Mouse (Mus musculus): ENCODE measurements around the gene Taar2. TPM values are rescaled to one million over a fixed set of nuclear protein-coding genes. Genes with fewer than 3 reads are reported as not detected.

Taar2 gene
- polyA plus RNA-seq, 1 experiment from 2014 or later, result not detected

- 28% methylated on average over 4 of the region's 4 CpGs for WGBS
- no peaks in the 10 kb centered on the region for H3K36me3 ChIP-seq (ENCODE audit: control insufficient read depth, insufficient read depth, low read length)
- no peak overlapping the region for H3K27ac ChIP-seq (ENCODE audit: low read length)
- H3K4me1 ChIP-seq (ENCODE audit: control insufficient read depth, insufficient read depth, low read length), result no peaks in the 10 kb centered on the region
- no peaks in the 10 kb centered on the region for H3K9me3 ChIP-seq (ENCODE audit: control insufficient read depth, low read length)
- H3K27me3 ChIP-seq (replicated peaks; ENCODE audit: control insufficient read depth, insufficient read depth, low read length), result no peaks in the 10 kb centered on the region
- H3K4me3 ChIP-seq (ENCODE audit: low read length), result no peak overlapping the region
- H3K4me2 ChIP-seq (ENCODE audit: low read depth, low read length), result no peak overlapping the region
- H3K9ac ChIP-seq (ENCODE audit: low read depth, low read length), result no peak overlapping the region
- ATAC-seq, result no peak
Measured at GRCm38 (mm10) chr10:23937613-23938012, 759 bp upstream of the Taar2 start.

- H3K4me3 ChIP-seq (ENCODE audit: low read length), result no peak overlapping the region
- WGBS, result 79% methylated on average over 5 of the region's 5 CpGs
- no peak overlapping the region for H3K9ac ChIP-seq (ENCODE audit: low read depth, low read length)
- H3K27ac ChIP-seq (ENCODE audit: low read length), result no peak overlapping the region
- H3K4me2 ChIP-seq (ENCODE audit: low read depth, low read length), result no peak overlapping the region
- H3K36me3 ChIP-seq (ENCODE audit: control insufficient read depth, insufficient read depth, low read length), result no peaks in the 10 kb centered on the region
- H3K9me3 ChIP-seq (ENCODE audit: control insufficient read depth, low read length), result no peaks in the 10 kb centered on the region
- H3K27me3 ChIP-seq (replicated peaks; ENCODE audit: control insufficient read depth, insufficient read depth, low read length), result no peaks in the 10 kb centered on the region
- ATAC-seq, result no peak
- no peaks in the 10 kb centered on the region for H3K4me1 ChIP-seq (ENCODE audit: control insufficient read depth, insufficient read depth, low read length)
Measured at GRCm38 (mm10) chr10:23942465-23942864, 4.1 kb downstream of the Taar2 start.

- 56% methylated on average over 7 of the region's 7 CpGs for WGBS
- Histone ChIP-seq H3K4me3 (ENCODE audit: low read length) (no peak overlapping the region), H3K9ac (ENCODE audit: low read depth, low read length) (no peak overlapping the region), H3K27me3 (replicated peaks; ENCODE audit: control insufficient read depth, insufficient read depth, low read length) (no peaks in the 10 kb centered on the region), H3K4me1 (ENCODE audit: control insufficient read depth, insufficient read depth, low read length) (0 out of 2 replicates have a peak, but pooled peaks cover 2% of the 10 kb centered on the region), H3K27ac (ENCODE audit: low read length) (no peak overlapping the region), H3K9me3 (ENCODE audit: control insufficient read depth, low read length) (no peaks in the 10 kb centered on the region), H3K4me2 (ENCODE audit: low read depth, low read length) (no peak overlapping the region), H3K36me3 (ENCODE audit: control insufficient read depth, insufficient read depth, low read length) (no peaks in the 10 kb centered on the region)
- no peak for ATAC-seq
Measured at GRCm38 (mm10) chr10:23948026-23948425, 9.7 kb downstream of the Taar2 start.

- Histone ChIP-seq H3K9ac (ENCODE audit: low read depth, low read length) (no peak within 1 kb of the TSS), H3K27me3 (replicated peaks; ENCODE audit: control insufficient read depth, insufficient read depth, low read length) (no peaks in the 10 kb centered on the region), H3K4me3 (ENCODE audit: low read length) (no peak within 1 kb of the TSS), H3K4me1 (ENCODE audit: control insufficient read depth, insufficient read depth, low read length) (0 out of 2 replicates have a peak, but pooled peaks cover 2% of the 10 kb centered on the region), H3K9me3 (ENCODE audit: control insufficient read depth, low read length) (no peaks in the 10 kb centered on the region), H3K36me3 (ENCODE audit: control insufficient read depth, insufficient read depth, low read length) (no peaks in the 10 kb centered on the region), H3K4me2 (ENCODE audit: low read depth, low read length) (no peak within 1 kb of the TSS), H3K27ac (ENCODE audit: low read length) (no peak within 1 kb of the TSS)
- no peak for ATAC-seq
- 89% methylated on average over 16 of the region's 16 CpGs for WGBS
Measured at GRCm38 (mm10) chr10:23949508-23950005, 11.2 kb downstream of the Taar2 start, which contains the start of gene Taar3. Gene Taar3, plus strand, starts transcription at chr10:23949558.

- Histone ChIP-seq H3K36me3 (ENCODE audit: control insufficient read depth, insufficient read depth, low read length) (no peaks in the 10 kb centered on the region), H3K27me3 (replicated peaks; ENCODE audit: control insufficient read depth, insufficient read depth, low read length) (no peaks in the 10 kb centered on the region), H3K27ac (ENCODE audit: low read length) (no peak overlapping the region), H3K9me3 (ENCODE audit: control insufficient read depth, low read length) (no peaks in the 10 kb centered on the region), H3K4me3 (ENCODE audit: low read length) (no peak overlapping the region), H3K4me1 (ENCODE audit: control insufficient read depth, insufficient read depth, low read length) (0 out of 2 replicates have a peak, but pooled peaks cover 2% of the 10 kb centered on the region), H3K4me2 (ENCODE audit: low read depth, low read length) (no peak overlapping the region), H3K9ac (ENCODE audit: low read depth, low read length) (no peak overlapping the region)
- WGBS, result 79% methylated on average over 6 of the region's 6 CpGs
- ATAC-seq, result no peak
Measured at GRCm38 (mm10) chr10:23951714-23952113, 13.3 kb downstream of the Taar2 start.

GRCm38 (mm10) chr10:23959071-23959470 lies 20.7 kb downstream of the Taar2 start:
- H3K27ac ChIP-seq (ENCODE audit: low read length), result no peak overlapping the region
- H3K4me2 ChIP-seq (ENCODE audit: low read depth, low read length), result no peak overlapping the region
- H3K9ac ChIP-seq (ENCODE audit: low read depth, low read length), result no peak overlapping the region
- 45% methylated on average over 3 of the region's 3 CpGs for WGBS
- peak; percentile 70 for ATAC-seq
- no peaks in the 10 kb centered on the region for H3K27me3 ChIP-seq (replicated peaks; ENCODE audit: control insufficient read depth, insufficient read depth, low read length)
- no peak overlapping the region for H3K4me3 ChIP-seq (ENCODE audit: low read length)
- no peaks in the 10 kb centered on the region for H3K4me1 ChIP-seq (ENCODE audit: control insufficient read depth, insufficient read depth, low read length)
- H3K36me3 ChIP-seq (ENCODE audit: control insufficient read depth, insufficient read depth, low read length), result no peaks in the 10 kb centered on the region
- H3K9me3 ChIP-seq (ENCODE audit: control insufficient read depth, low read length), result no peaks in the 10 kb centered on the region

- no peaks in the 10 kb centered on the region for H3K9me3 ChIP-seq (ENCODE audit: control insufficient read depth, low read length)
- H3K9ac ChIP-seq (ENCODE audit: low read depth, low read length), result no peak within 1 kb of the TSS
- no peaks in the 10 kb centered on the region for H3K36me3 ChIP-seq (ENCODE audit: control insufficient read depth, insufficient read depth, low read length)
- no peak within 1 kb of the TSS for H3K4me2 ChIP-seq (ENCODE audit: low read depth, low read length)
- 94% methylated on average over 13 of the region's 13 CpGs for WGBS
- no peaks in the 10 kb centered on the region for H3K4me1 ChIP-seq (ENCODE audit: control insufficient read depth, insufficient read depth, low read length)
- no peak for ATAC-seq
- H3K4me3 ChIP-seq (ENCODE audit: low read length), result no peak within 1 kb of the TSS
- H3K27ac ChIP-seq (ENCODE audit: low read length), result no peak within 1 kb of the TSS
- no peaks in the 10 kb centered on the region for H3K27me3 ChIP-seq (replicated peaks; ENCODE audit: control insufficient read depth, insufficient read depth, low read length)
Measured at GRCm38 (mm10) chr10:23960444-23960915, 22.1 kb downstream of the Taar2 start, which contains the start of gene Taar4. Gene Taar4, plus strand, starts transcription at chr10:23960494.

GRCm38 (mm10) chr10:23963444-23963843 lies 25.1 kb downstream of the Taar2 start:
- Histone ChIP-seq H3K9ac (ENCODE audit: low read depth, low read length) (no peak overlapping the region), H3K4me2 (ENCODE audit: low read depth, low read length) (no peak overlapping the region), H3K27me3 (replicated peaks; ENCODE audit: control insufficient read depth, insufficient read depth, low read length) (no peaks in the 10 kb centered on the region), H3K36me3 (ENCODE audit: control insufficient read depth, insufficient read depth, low read length) (no peaks in the 10 kb centered on the region), H3K4me1 (ENCODE audit: control insufficient read depth, insufficient read depth, low read length) (no peaks in the 10 kb centered on the region), H3K27ac (ENCODE audit: low read length) (no peak overlapping the region), H3K4me3 (ENCODE audit: low read length) (no peak overlapping the region), H3K9me3 (ENCODE audit: control insufficient read depth, low read length) (no peaks in the 10 kb centered on the region)
- 42% methylated on average over 3 of the region's 3 CpGs for WGBS
- no peak for ATAC-seq

- Histone ChIP-seq H3K4me2 (ENCODE audit: low read depth, low read length) (no peak overlapping the region), H3K4me3 (ENCODE audit: low read length) (no peak overlapping the region), H3K9ac (ENCODE audit: low read depth, low read length) (no peak overlapping the region), H3K36me3 (ENCODE audit: control insufficient read depth, insufficient read depth, low read length) (no peaks in the 10 kb centered on the region), H3K4me1 (ENCODE audit: control insufficient read depth, insufficient read depth, low read length) (no peaks in the 10 kb centered on the region), H3K27me3 (replicated peaks; ENCODE audit: control insufficient read depth, insufficient read depth, low read length) (no peaks in the 10 kb centered on the region), H3K9me3 (ENCODE audit: control insufficient read depth, low read length) (no peaks in the 10 kb centered on the region), H3K27ac (ENCODE audit: low read length) (no peak overlapping the region)
- ATAC-seq, result no peak
- WGBS, result 84% methylated on average over 6 of the region's 6 CpGs
Measured at GRCm38 (mm10) chr10:23964921-23965610, 26.7 kb downstream of the Taar2 start.
